Mouse (Mus musculus): ENCODE measurements around the gene Exoc6b. TPM values are rescaled to one million over a fixed set of nuclear protein-coding genes. Genes with fewer than 3 reads are reported as not detected.

Exoc6b gene
- polyA plus RNA-seq, 1 experiment, result 7.8 TPM

GRCm38 (mm10) chr6:84807546-84807945 lies 261.8 kb downstream of the Exoc6b start:
- no peaks in the 10 kb centered on the region for H3K4me1 ChIP-seq (ENCODE audit: control insufficient read depth, insufficient read depth, low read length)
- H3K27ac ChIP-seq (ENCODE audit: control insufficient read depth, insufficient read depth, low read depth, low read length), result no peak overlapping the region
- no peaks in the 10 kb centered on the region for H3K27me3 ChIP-seq (ENCODE audit: control insufficient read depth, insufficient read depth, low read length)
- TF ChIP-seq CTCF (IDR thresholded peaks at IDR 0.05; ENCODE audit: control insufficient read depth, insufficient read depth, insufficient replicate concordance, low read depth, low read length), result no peak
- TF ChIP-seq POLR2A (IDR thresholded peaks at IDR 0.05; ENCODE audit: control insufficient read depth, low read depth, low read length), result no peak
- no peak overlapping the region for H3K4me3 ChIP-seq (ENCODE audit: control insufficient read depth, low read depth, low read length)
- H3K36me3 ChIP-seq (ENCODE audit: control insufficient read depth, insufficient read depth, low read length), result no peaks in the 10 kb centered on the region

GRCm38 (mm10) chr6:84806132-84806730 lies 263.1 kb downstream of the Exoc6b start:
- Histone ChIP-seq H3K36me3 (ENCODE audit: control insufficient read depth, insufficient read depth, low read length) (no peaks in the 10 kb centered on the region), H3K27ac (ENCODE audit: control insufficient read depth, insufficient read depth, low read depth, low read length) (no peak overlapping the region), H3K27me3 (ENCODE audit: control insufficient read depth, insufficient read depth, low read length) (no peaks in the 10 kb centered on the region), H3K4me3 (ENCODE audit: control insufficient read depth, low read depth, low read length) (no peak overlapping the region), H3K4me1 (ENCODE audit: control insufficient read depth, insufficient read depth, low read length) (no peaks in the 10 kb centered on the region)
- no peak for TF ChIP-seq POLR2A (IDR thresholded peaks at IDR 0.05; ENCODE audit: control insufficient read depth, low read depth, low read length)
- no peak for TF ChIP-seq CTCF (IDR thresholded peaks at IDR 0.05; ENCODE audit: control insufficient read depth, insufficient read depth, insufficient replicate concordance, low read depth, low read length)

DNA sequence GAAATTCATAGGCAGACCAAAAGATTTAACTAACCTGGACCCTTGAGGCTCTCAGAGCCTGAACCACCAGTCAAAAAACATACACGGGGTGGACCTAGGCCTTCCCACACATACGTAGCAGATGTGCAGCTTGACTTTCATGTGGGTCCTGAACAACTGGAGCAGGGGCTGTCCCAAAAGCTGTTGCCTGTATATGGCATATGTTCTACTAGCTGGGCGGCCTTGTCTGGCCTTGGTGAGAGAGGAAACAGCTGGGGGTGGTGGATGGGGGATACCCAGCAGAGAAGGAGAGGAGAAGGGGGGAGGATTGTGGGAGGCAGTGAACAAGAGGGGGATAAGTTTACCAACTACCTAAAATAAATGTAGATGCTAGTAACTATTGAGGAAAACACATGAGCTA lies 270.6 kb downstream of the Exoc6b start:
- no peak overlapping the region for H3K4me3 ChIP-seq (ENCODE audit: control insufficient read depth, low read depth, low read length)
- H3K27me3 ChIP-seq (ENCODE audit: control insufficient read depth, insufficient read depth, low read length), result no peaks in the 10 kb centered on the region
- no peak overlapping the region for H3K27ac ChIP-seq (ENCODE audit: control insufficient read depth, insufficient read depth, low read depth, low read length)
- H3K36me3 ChIP-seq (ENCODE audit: control insufficient read depth, insufficient read depth, low read length), result no peaks in the 10 kb centered on the region
- no peaks in the 10 kb centered on the region for H3K4me1 ChIP-seq (ENCODE audit: control insufficient read depth, insufficient read depth, low read length)
- TF ChIP-seq CTCF (IDR thresholded peaks at IDR 0.05; ENCODE audit: control insufficient read depth, insufficient read depth, insufficient replicate concordance, low read depth, low read length) (no peak), POLR2A (IDR thresholded peaks at IDR 0.05; ENCODE audit: control insufficient read depth, low read depth, low read length) (no peak)

DNA sequence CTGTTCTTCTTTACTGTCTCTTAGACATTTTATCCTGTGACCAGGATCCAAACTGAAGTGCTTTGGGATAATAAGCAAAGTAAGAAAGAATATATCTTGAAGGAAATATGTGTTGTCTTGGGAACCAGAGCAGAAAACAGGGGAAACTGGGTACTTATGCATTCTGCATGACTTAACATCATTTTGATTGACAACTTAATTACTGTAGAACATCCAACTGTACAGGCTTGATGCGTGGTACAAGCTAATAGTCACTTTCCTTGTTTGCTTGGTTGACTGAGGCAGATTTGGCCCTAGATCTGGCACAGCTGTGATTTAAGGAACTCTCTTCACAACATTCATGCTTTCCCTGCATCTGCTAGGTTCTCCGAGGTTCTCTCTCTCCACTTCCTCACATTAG lies 285.3 kb downstream of the Exoc6b start:
- Histone ChIP-seq H3K27me3 (ENCODE audit: control insufficient read depth, insufficient read depth, low read length) (no peaks in the 10 kb centered on the region), H3K4me1 (ENCODE audit: control insufficient read depth, insufficient read depth, low read length) (no peaks in the 10 kb centered on the region), H3K36me3 (ENCODE audit: control insufficient read depth, insufficient read depth, low read length) (no peaks in the 10 kb centered on the region), H3K4me3 (ENCODE audit: control insufficient read depth, low read depth, low read length) (no peak overlapping the region), H3K27ac (ENCODE audit: control insufficient read depth, insufficient read depth, low read depth, low read length) (no peak overlapping the region)
- TF ChIP-seq CTCF (IDR thresholded peaks at IDR 0.05; ENCODE audit: control insufficient read depth, insufficient read depth, insufficient replicate concordance, low read depth, low read length) (no peak), POLR2A (IDR thresholded peaks at IDR 0.05; ENCODE audit: control insufficient read depth, low read depth, low read length) (no peak)

- no peak overlapping the region for H3K27ac ChIP-seq (ENCODE audit: control insufficient read depth, insufficient read depth, low read depth, low read length)
- H3K27me3 ChIP-seq (ENCODE audit: control insufficient read depth, insufficient read depth, low read length), result no peaks in the 10 kb centered on the region
- TF ChIP-seq CTCF (IDR thresholded peaks at IDR 0.05; ENCODE audit: control insufficient read depth, insufficient read depth, insufficient replicate concordance, low read depth, low read length) (no peak), POLR2A (IDR thresholded peaks at IDR 0.05; ENCODE audit: control insufficient read depth, low read depth, low read length) (no peak)
- H3K36me3 ChIP-seq (ENCODE audit: control insufficient read depth, insufficient read depth, low read length), result no peaks in the 10 kb centered on the region
- H3K4me3 ChIP-seq (ENCODE audit: control insufficient read depth, low read depth, low read length), result no peak overlapping the region
- no peaks in the 10 kb centered on the region for H3K4me1 ChIP-seq (ENCODE audit: control insufficient read depth, insufficient read depth, low read length)
Measured at GRCm38 (mm10) chr6:84779987-84780386, 289.3 kb downstream of the Exoc6b start.

DNA sequence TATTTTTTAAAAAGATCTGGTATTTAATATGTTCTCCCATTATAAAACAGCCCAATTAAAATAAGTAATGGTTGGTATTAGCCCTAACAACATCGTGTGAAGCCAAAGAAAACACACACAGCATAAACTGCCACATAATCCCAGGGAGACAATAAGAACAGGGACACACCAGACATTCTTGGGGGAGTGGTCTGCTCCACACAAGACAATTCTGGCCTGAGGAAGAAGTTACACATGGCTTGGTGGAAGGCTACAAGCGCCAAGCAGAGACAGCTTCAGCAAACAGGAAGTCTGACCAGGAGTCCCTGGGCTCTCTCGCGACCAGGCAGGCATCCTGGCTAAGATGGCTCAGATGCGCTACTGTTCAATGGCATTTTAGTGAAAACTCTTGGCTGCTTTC lies 290.3 kb downstream of the Exoc6b start:
- Histone ChIP-seq H3K27me3 (ENCODE audit: control insufficient read depth, insufficient read depth, low read length) (no peaks in the 10 kb centered on the region), H3K4me1 (ENCODE audit: control insufficient read depth, insufficient read depth, low read length) (no peaks in the 10 kb centered on the region), H3K4me3 (ENCODE audit: control insufficient read depth, low read depth, low read length) (no peak overlapping the region), H3K27ac (ENCODE audit: control insufficient read depth, insufficient read depth, low read depth, low read length) (no peak overlapping the region), H3K36me3 (ENCODE audit: control insufficient read depth, insufficient read depth, low read length) (no peaks in the 10 kb centered on the region)
- TF ChIP-seq CTCF (IDR thresholded peaks at IDR 0.05; ENCODE audit: control insufficient read depth, insufficient read depth, insufficient replicate concordance, low read depth, low read length) (no peak), POLR2A (IDR thresholded peaks at IDR 0.05; ENCODE audit: control insufficient read depth, low read depth, low read length) (no peak)

DNA sequence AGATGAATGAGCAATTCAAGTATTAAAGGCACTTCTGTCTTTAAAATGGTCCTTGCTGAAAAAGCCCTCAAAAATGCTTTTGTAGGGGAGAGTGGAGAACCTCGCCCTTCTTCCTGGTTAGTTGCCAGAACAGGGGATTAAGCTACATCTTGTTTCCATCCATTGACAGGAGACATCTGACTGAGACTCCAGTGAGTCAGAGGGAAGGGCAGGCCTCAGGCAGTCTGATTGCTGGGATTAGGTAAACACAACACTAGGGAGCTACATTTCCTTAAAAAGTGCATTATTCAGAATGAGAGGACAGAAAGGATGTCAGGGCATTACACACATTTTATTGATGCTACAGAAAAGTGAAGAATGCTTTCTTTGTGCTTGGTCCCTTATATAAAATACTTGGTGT lies 293.4 kb downstream of the Exoc6b start:
- Histone ChIP-seq H3K4me3 (ENCODE audit: control insufficient read depth, low read depth, low read length) (no peak overlapping the region), H3K27me3 (ENCODE audit: control insufficient read depth, insufficient read depth, low read length) (no peaks in the 10 kb centered on the region), H3K4me1 (ENCODE audit: control insufficient read depth, insufficient read depth, low read length) (no peaks in the 10 kb centered on the region), H3K27ac (ENCODE audit: control insufficient read depth, insufficient read depth, low read depth, low read length) (no peak overlapping the region), H3K36me3 (ENCODE audit: control insufficient read depth, insufficient read depth, low read length) (no peaks in the 10 kb centered on the region)
- TF ChIP-seq POLR2A (IDR thresholded peaks at IDR 0.05; ENCODE audit: control insufficient read depth, low read depth, low read length) (no peak), CTCF (IDR thresholded peaks at IDR 0.05; ENCODE audit: control insufficient read depth, insufficient read depth, insufficient replicate concordance, low read depth, low read length) (no peak)

GRCm38 (mm10) chr6:84755266-84755665 lies 314.0 kb downstream of the Exoc6b start:
- H3K36me3 ChIP-seq (ENCODE audit: control insufficient read depth, insufficient read depth, low read length), result no peaks in the 10 kb centered on the region
- H3K27me3 ChIP-seq (ENCODE audit: control insufficient read depth, insufficient read depth, low read length), result no peaks in the 10 kb centered on the region
- no peak overlapping the region for H3K27ac ChIP-seq (ENCODE audit: control insufficient read depth, insufficient read depth, low read depth, low read length)
- no peak overlapping the region for H3K4me3 ChIP-seq (ENCODE audit: control insufficient read depth, low read depth, low read length)
- TF ChIP-seq POLR2A (IDR thresholded peaks at IDR 0.05; ENCODE audit: control insufficient read depth, low read depth, low read length) (no peak), CTCF (IDR thresholded peaks at IDR 0.05; ENCODE audit: control insufficient read depth, insufficient read depth, insufficient replicate concordance, low read depth, low read length) (no peak)
- no peaks in the 10 kb centered on the region for H3K4me1 ChIP-seq (ENCODE audit: control insufficient read depth, insufficient read depth, low read length)

Measured in testis, adult 2 months (tissue).